Mouse (Mus musculus) olfactory bulb, adult 2 months (tissue): ENCODE measurements around the gene Calml4. TPM values are rescaled to one million over a fixed set of nuclear protein-coding genes. Genes with fewer than 3 reads are reported as not detected.
"Not testable (repeated sequence)": the region's sequence is repeated elsewhere in the genome, so short reads cannot be mapped to it uniquely, and the experiment has no call there.

Experiments
- H3K27ac ChIP-seq: fragments of 200-500 bp; 2 replicates; pipeline ENCODE4 v1.5.1; 2012; ENCODE audit warnings: low read depth, low read length; ENCODE audit not compliant: insufficient read depth
- H3K4me1 ChIP-seq: fragments of 200-500 bp; 2 replicates; pipeline ENCODE4 v1.6.1; 2012; ENCODE audit warnings: low read length; ENCODE audit not compliant: control insufficient read depth, insufficient read depth
- H3K4me3 ChIP-seq: fragments of 200-500 bp; 2 replicates; pipeline ENCODE4 v1.5.1; 2012; ENCODE audit warnings: mild to moderate bottlenecking, low read depth, low read length, moderate library complexity; ENCODE audit not compliant: insufficient read depth
- CTCF ChIP-seq: fragments of 200-500 bp; IDR thresholded peaks from 2 replicates; pipeline ENCODE4 v1.5.1; 2012; ENCODE audit warnings: low read depth, mild to moderate bottlenecking, low read length, moderate library complexity; ENCODE audit not compliant: insufficient read depth
- POLR2A ChIP-seq: fragments of 200-500 bp; IDR thresholded peaks from 2 replicates; pipeline ENCODE4 v1.6.1; 2012; ENCODE audit warnings: mild to moderate bottlenecking, low read depth, low read length, moderate library complexity; ENCODE audit not compliant: insufficient read depth
- WGBS: fragments of 180-500 bp; shearing (Covaris S2); methylation state at CpG from one replicate; pipeline ENCODE4 v1.1.7; 2018; 5-methylcytosine and 5-hydroxymethylcytosine counted together
- polyA plus RNA-seq: library from polyadenylated mRNA; stranded (reverse); fragments of >200 nt; gene quantifications from 2 replicates; pipeline ENCODE4 v1.2.4, GENCODE M21; 2012; ENCODE audit warnings: low replicate concordance; ENCODE audit not compliant: missing spikeins, insufficient read depth, insufficient read length

The Calml4 gene
- polyA plus RNA-seq, 1 experiment: not detected

GRCm38 (mm10) chr9:62844461-62844860 lies 13.4 kb upstream of the Calml4 start:
- 95% methylated on average over 5 of the region's 5 CpGs for WGBS

DNA sequence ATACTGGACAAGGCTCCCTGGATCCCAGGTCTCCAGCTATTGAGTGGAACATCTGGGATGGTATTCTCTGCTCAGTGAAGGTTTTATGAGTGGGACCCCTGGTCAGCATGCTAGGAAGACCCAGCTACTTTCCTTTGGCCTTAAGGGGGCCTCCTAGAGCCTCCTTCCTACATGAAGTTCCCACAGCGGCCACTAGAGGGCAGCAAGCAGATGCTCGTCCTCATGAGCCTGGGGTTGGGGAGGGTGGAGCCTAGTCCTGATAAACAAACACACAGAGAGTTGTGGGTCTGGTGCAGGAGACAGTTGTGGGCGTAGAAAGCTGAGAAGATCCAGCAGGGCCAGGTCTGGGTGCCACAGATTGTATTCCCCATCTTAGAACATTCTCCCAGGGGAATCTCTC lies 10.2 kb upstream of the Calml4 start:
- 3% methylated on average over 3 of the region's 3 CpGs for WGBS
- TF ChIP-seq POLR2A (no peak), CTCF (peak; percentile 95)
- Histone ChIP-seq H3K4me3 (no peak overlapping the region), H3K4me1 (peaks cover 10% of the 10 kb centered on the region), H3K27ac (0 out of 2 replicates have a peak overlapping the region, but pooled peaks have one; percentile 21)

More at GRCm38 (mm10) chr9:62844461-62844860, 13.4 kb upstream of the Calml4 start:
- Histone ChIP-seq H3K4me1 (peaks cover 15% of the 10 kb centered on the region), H3K4me3 (no peak overlapping the region), H3K27ac (no peak overlapping the region)
- TF ChIP-seq POLR2A (no peak), CTCF (no peak)

- peaks cover 10% of the 10 kb centered on the region for H3K4me1 ChIP-seq
- 88% methylated on average over 3 of the region's 3 CpGs for WGBS
- no peak overlapping the region for H3K27ac ChIP-seq
- TF ChIP-seq POLR2A (no peak), CTCF (no peak)
- no peak overlapping the region for H3K4me3 ChIP-seq
Observed at GRCm38 (mm10) chr9:62848641-62849040, 9.2 kb upstream of the Calml4 start.

- WGBS: 91% methylated on average over 2 of the region's 2 CpGs
Observed at GRCm38 (mm10) chr9:62851571-62851970, 6.3 kb upstream of the Calml4 start.

DNA sequence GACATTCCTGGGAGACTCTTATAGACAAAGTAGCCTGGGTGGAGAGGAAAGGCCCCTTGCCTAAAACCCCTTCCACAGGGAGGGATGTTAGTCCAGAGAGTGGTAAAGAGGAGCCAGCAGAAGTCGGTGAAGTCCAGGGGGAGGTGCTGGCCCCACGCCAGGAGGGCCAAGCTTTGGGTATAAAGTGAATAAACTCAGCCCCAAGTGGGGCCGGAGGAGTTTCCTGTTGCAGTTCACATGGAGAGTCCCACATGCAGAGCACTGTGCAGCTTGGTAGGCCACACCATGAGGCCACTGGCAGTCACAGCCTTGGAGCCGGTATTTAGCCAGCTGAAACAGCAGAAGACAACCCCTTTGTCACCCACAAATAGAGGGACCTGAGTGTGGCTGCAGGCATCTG lies 3.4 kb upstream of the Calml4 start:
- Histone ChIP-seq H3K4me3 (no peak overlapping the region), H3K4me1 (peaks cover 12% of the 10 kb centered on the region), H3K27ac (no peak overlapping the region)
- TF ChIP-seq POLR2A (no peak), CTCF (no peak)
- 47% methylated on average over 4 of the region's 4 CpGs for WGBS

More at GRCm38 (mm10) chr9:62851571-62851970, 6.3 kb upstream of the Calml4 start:
- no peak overlapping the region for H3K27ac ChIP-seq
- no peak overlapping the region for H3K4me3 ChIP-seq
- peaks cover 10% of the 10 kb centered on the region for H3K4me1 ChIP-seq
- TF ChIP-seq POLR2A (no peak), CTCF (no peak)

GRCm38 (mm10) chr9:62857216-62857615 lies 664 bp upstream of the Calml4 start:
- TF ChIP-seq CTCF: no peak
- TF ChIP-seq POLR2A: no peak
- Histone ChIP-seq H3K4me1 (peaks cover 12% of the 10 kb centered on the region), H3K27ac (no peak overlapping the region), H3K4me3 (no peak overlapping the region)
- WGBS: 91% methylated on average over 9 of the region's 9 CpGs

- Histone ChIP-seq H3K4me1 (peaks cover 12% of the 10 kb centered on the region), H3K27ac (no peak overlapping the region), H3K4me3 (no peak overlapping the region)
- 54% methylated on average over 8 of the region's 8 CpGs for WGBS
- TF ChIP-seq POLR2A (no peak), CTCF (no peak)
Observed at GRCm38 (mm10) chr9:62858266-62859019, 563 bp downstream of the Calml4 start.

- H3K27ac ChIP-seq, H3K4me3 ChIP-seq: not testable (repeated sequence)
- 79% methylated on average over 7 of the region's 7 CpGs for WGBS
- H3K4me1 ChIP-seq: peaks cover 12% of the 10 kb centered on the region
Observed at GRCm38 (mm10) chr9:62860102-62860501, 2.2 kb downstream of the Calml4 start.

DNA sequence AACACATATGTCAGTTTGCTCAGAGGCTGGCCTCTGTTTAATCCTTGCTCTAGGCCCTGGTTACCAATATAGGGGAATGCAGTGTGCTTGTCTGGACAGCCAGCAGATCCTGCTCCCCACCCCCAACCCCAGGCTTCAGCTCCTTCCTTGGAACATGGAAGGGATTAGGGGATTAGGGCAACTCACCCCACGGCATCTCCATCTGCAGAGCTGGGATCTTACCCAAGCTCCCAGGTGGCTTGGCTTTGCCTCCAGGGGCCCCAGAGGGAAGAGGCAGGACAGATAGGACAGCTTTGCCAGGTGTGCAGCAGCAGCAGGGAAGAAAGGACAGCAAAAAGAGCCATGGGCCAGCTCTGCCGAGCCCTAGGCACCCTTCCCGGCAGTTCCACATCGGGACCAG lies 3.0 kb downstream of the Calml4 start:
- TF ChIP-seq CTCF (no peak), POLR2A (no peak)
- WGBS: 68% methylated on average over 4 of the region's 4 CpGs
- H3K4me1 ChIP-seq: peaks cover 12% of the 10 kb centered on the region

GRCm38 (mm10) chr9:62869236-62869635 lies 11.4 kb downstream of the Calml4 start:
- H3K4me1 ChIP-seq, H3K4me3 ChIP-seq, H3K27ac ChIP-seq: not testable (repeated sequence)
- 89% methylated on average over 4 of the region's 4 CpGs for WGBS

More for the DNA sequence above, 3.0 kb downstream of the Calml4 start:
- no peak overlapping the region for H3K4me3 ChIP-seq
- no peak overlapping the region for H3K27ac ChIP-seq
